Mouse (Mus musculus): ENCODE measurements at regions not wholly inside any gene's neighbourhood (a gene's known extent, or its start where the extent isn't known, plus 50 kb on each side); places are given as distances from the start of the nearest gene placed in this dataset.

DNA sequence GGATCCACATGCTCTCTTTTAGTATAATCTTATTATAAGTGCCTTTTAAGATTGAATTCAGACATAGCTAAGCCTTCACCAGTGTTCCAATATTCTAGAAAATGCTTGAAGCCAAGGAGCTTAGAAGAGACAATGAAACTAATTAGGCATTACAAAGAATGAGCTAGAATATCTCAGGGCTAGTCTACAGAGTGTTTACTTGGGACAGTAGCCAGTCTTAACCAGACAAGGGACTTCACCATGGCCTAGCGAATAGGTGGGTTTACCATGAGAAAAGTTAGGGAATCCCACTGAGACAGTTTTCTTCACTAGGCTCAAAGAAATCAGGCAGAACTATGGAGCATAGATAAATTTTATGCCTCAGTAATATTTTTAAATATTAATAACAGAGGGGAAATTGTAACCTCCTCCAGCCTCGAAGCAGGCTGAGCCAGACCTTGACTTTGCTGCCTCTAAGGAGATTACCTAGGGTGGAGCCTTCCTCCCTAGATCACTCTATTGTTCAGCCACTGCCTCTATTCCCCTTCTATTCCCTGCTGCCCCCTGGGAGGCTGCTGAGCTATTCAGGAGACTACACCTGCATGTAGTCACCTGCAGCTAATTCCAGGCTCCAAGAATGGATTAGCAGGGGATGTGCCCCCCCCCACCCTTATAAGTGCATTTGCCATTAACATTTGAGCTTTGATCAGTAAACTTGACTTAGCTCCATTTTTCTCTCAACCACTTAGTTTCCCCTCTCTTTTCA is 1014.5 kb upstream of the Arrdc3 start:
- Histone ChIP-seq H3K4me3 (ENCODE audit: low read depth, low read length) (no peak overlapping the region), H3K4me1 (ENCODE audit: control insufficient read depth, insufficient read depth, low read length) (no peaks in the 10 kb centered on the region), H3K9ac (ENCODE audit: low read depth, poor library complexity, severe bottlenecking) (no peak overlapping the region), H3K27ac (ENCODE audit: insufficient read depth, low read length) (peak overlapping the region; percentile 69), H3K9me3 (replicated peaks; ENCODE audit: control insufficient read depth, insufficient read depth, low read length, poor library complexity, severe bottlenecking) (peaks cover 8% of the 10 kb centered on the region), H3K27me3 (ENCODE audit: control insufficient read depth, insufficient read depth, low read length, poor library complexity, severe bottlenecking) (no peaks in the 10 kb centered on the region), H3K36me3 (ENCODE audit: control insufficient read depth, insufficient read depth, low read length, poor library complexity, severe bottlenecking) (no peaks in the 10 kb centered on the region)
- TF ChIP-seq POLR2A (IDR thresholded peaks at IDR 0.05; ENCODE audit: insufficient read depth, low read length): no peak
- TF ChIP-seq EP300 (IDR thresholded peaks at IDR 0.05; ENCODE audit: insufficient read depth, low read depth, low read length): peak; percentile 60; the same call in 1 of the 2 replicates
- no peak for TF ChIP-seq CTCF (IDR thresholded peaks at IDR 0.05; ENCODE audit: low read depth, low read length)

DNA sequence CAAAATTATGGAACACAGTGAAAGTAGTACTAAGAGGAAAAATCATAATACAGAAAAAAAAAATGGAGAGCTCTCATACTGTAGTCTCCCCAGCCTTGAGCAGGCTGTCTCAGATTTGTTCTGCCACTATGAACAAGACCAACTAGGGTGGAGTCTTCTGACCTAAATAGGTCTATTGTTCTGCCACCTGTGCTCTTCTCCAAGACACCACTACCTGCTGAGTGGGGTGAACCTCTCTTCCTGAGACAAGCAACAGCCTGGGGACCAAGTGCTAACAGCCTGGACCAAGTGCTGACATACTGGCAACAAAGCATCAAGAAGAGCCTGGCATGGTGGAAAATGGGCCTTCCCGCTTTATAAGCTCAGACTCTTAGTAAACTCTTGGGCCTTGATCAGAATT is 1003.0 kb upstream of the Arrdc3 start:
- no peaks in the 10 kb centered on the region for H3K27me3 ChIP-seq (ENCODE audit: control insufficient read depth, insufficient read depth, low read length, poor library complexity, severe bottlenecking)
- no peaks in the 10 kb centered on the region for H3K36me3 ChIP-seq (ENCODE audit: control insufficient read depth, insufficient read depth, low read length, poor library complexity, severe bottlenecking)
- H3K4me3 ChIP-seq (ENCODE audit: low read depth, low read length): no peak overlapping the region
- H3K4me1 ChIP-seq (ENCODE audit: control insufficient read depth, insufficient read depth, low read length): no peaks in the 10 kb centered on the region
- H3K9me3 ChIP-seq (replicated peaks; ENCODE audit: control insufficient read depth, insufficient read depth, low read length, poor library complexity, severe bottlenecking): no peaks in the 10 kb centered on the region
- no peak overlapping the region for H3K9ac ChIP-seq (ENCODE audit: low read depth, poor library complexity, severe bottlenecking)
- TF ChIP-seq EP300 (IDR thresholded peaks at IDR 0.05; ENCODE audit: insufficient read depth, low read depth, low read length) (0 out of 2 replicates have a peak, but pooled peaks have one; percentile 18), POLR2A (IDR thresholded peaks at IDR 0.05; ENCODE audit: insufficient read depth, low read length) (no peak)
- H3K27ac ChIP-seq (ENCODE audit: insufficient read depth, low read length): no peak overlapping the region

DNA sequence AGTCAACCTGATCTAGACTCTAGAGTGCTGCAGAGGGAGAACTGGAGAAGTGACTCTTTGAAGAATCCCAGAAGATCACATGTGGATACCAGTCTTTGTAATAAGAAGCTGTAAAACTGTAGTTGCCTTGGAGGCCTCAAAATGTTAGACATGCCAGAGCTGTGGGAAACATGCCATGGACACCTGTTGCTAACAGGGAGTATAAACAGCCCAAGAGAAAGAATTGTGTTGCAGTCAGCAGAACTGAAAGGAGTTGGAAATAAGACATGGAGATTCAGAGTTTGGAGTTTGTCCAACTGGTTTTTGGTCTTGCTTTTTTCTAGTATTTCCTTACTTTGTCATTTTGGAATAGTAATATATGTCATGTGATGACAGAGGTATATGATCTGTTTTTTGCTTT is 997.2 kb upstream of the Arrdc3 start:
- no peaks in the 10 kb centered on the region for H3K27me3 ChIP-seq (ENCODE audit: control insufficient read depth, insufficient read depth, low read length, poor library complexity, severe bottlenecking)

DNA sequence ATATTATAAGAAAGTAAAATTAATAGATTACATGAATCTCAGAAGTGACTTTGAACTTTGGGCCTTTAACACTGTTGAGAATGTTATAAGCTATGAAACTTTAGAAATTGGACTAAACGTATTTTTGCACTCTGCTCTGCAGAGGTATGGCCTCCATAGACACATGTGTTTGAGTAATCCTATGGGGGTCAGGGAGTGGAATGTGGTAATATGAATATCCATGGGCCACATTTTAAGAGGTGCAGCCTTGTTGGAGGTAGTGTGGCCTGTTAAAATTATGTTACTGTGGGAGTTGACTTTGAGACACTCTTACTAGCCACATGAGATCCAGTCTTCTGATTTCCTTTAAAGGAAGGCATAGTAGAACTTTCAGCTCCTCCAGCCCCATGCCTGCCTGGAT is 996.8 kb upstream of the Arrdc3 start:
- Histone ChIP-seq H3K9me3 (replicated peaks; ENCODE audit: control insufficient read depth, insufficient read depth, low read length, poor library complexity, severe bottlenecking) (no peaks in the 10 kb centered on the region), H3K27ac (ENCODE audit: insufficient read depth, low read length) (no peak overlapping the region), H3K4me3 (ENCODE audit: low read depth, low read length) (no peak overlapping the region), H3K9ac (ENCODE audit: low read depth, poor library complexity, severe bottlenecking) (no peak overlapping the region), H3K27me3 (ENCODE audit: control insufficient read depth, insufficient read depth, low read length, poor library complexity, severe bottlenecking) (no peaks in the 10 kb centered on the region), H3K36me3 (ENCODE audit: control insufficient read depth, insufficient read depth, low read length, poor library complexity, severe bottlenecking) (no peaks in the 10 kb centered on the region), H3K4me1 (ENCODE audit: control insufficient read depth, insufficient read depth, low read length) (no peaks in the 10 kb centered on the region)
- TF ChIP-seq CTCF (IDR thresholded peaks at IDR 0.05; ENCODE audit: low read depth, low read length) (no peak), EP300 (IDR thresholded peaks at IDR 0.05; ENCODE audit: insufficient read depth, low read depth, low read length) (no peak), POLR2A (IDR thresholded peaks at IDR 0.05; ENCODE audit: insufficient read depth, low read length) (no peak)

More for the DNA sequence above, 997.2 kb upstream of the Arrdc3 start:
- TF ChIP-seq POLR2A (IDR thresholded peaks at IDR 0.05; ENCODE audit: insufficient read depth, low read length): no peak
- no peak for TF ChIP-seq EP300 (IDR thresholded peaks at IDR 0.05; ENCODE audit: insufficient read depth, low read depth, low read length)
- no peak for TF ChIP-seq CTCF (IDR thresholded peaks at IDR 0.05; ENCODE audit: low read depth, low read length)
- no peak overlapping the region for H3K27ac ChIP-seq (ENCODE audit: insufficient read depth, low read length)
- H3K4me3 ChIP-seq (ENCODE audit: low read depth, low read length): no peak overlapping the region
- no peaks in the 10 kb centered on the region for H3K4me1 ChIP-seq (ENCODE audit: control insufficient read depth, insufficient read depth, low read length)
- H3K9me3 ChIP-seq (replicated peaks; ENCODE audit: control insufficient read depth, insufficient read depth, low read length, poor library complexity, severe bottlenecking): no peaks in the 10 kb centered on the region
- H3K36me3 ChIP-seq (ENCODE audit: control insufficient read depth, insufficient read depth, low read length, poor library complexity, severe bottlenecking): no peaks in the 10 kb centered on the region
- no peak overlapping the region for H3K9ac ChIP-seq (ENCODE audit: low read depth, poor library complexity, severe bottlenecking)

All from ES-Bruce4 (cell line).